Mouse (Mus musculus): ENCODE results near the gene Dna2. TPM values are rescaled to one million over a fixed set of nuclear protein-coding genes. Genes with fewer than 3 reads are reported as not detected.

The Dna2 gene
- polyA plus RNA-seq, 1 experiment from 2014 or later: 32.3 TPM

DNA sequence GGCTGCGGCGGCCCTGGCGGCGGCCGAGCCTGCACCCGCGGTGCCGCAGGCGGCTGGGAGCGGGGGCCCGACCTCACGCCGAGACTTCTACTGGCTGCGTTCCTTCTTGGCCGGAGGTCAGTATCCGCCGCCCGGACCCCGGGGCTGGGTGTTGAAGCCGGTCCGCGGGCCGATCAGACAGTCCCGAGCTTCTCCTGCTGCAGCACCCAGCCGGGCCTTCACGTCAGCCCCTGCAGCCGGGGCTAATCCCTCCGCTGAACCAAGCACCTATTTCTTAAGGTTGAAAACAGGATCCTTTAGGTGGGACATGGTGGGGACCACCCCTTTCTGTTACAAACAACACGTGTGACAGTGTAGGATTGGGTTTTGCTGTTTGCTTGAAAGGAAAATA lies 26.1 kb upstream of the Dna2 start:
- no peaks in the 10 kb centered on the region for H3K9me3 ChIP-seq
- under 1% methylated on average over 29 of the region's 29 CpGs for WGBS
- peak overlapping the region; percentile 98 for H3K4me3 ChIP-seq (replicated peaks)
- H3K9ac ChIP-seq (replicated peaks): peak overlapping the region; percentile 82
- no peak; the same call in 1 of the 2 replicates for ATAC-seq (ENCODE audit: insufficient number of reproducible peaks, insufficient read depth, low FRiP score, low TSS enrichment, low read depth)
- peak overlapping the region; percentile 72 for H3K27ac ChIP-seq
- peak overlapping the region; percentile 78 for H3K4me2 ChIP-seq
- no peaks in the 10 kb centered on the region for H3K27me3 ChIP-seq
- H3K4me1 ChIP-seq (replicated peaks): peaks cover 6% of the 10 kb centered on the region
- 0 out of 2 replicates have a peak, but pooled peaks cover 4% of the 10 kb centered on the region for H3K36me3 ChIP-seq

- no peak overlapping the region for H3K4me3 ChIP-seq (replicated peaks)
- no peak overlapping the region for H3K4me2 ChIP-seq
- H3K36me3 ChIP-seq: peaks cover 16% of the 10 kb centered on the region
- H3K9me3 ChIP-seq: no peaks in the 10 kb centered on the region
- H3K27ac ChIP-seq: no peak overlapping the region
- H3K9ac ChIP-seq (replicated peaks): no peak overlapping the region
- peaks cover 6% of the 10 kb centered on the region for H3K4me1 ChIP-seq (replicated peaks)
- ATAC-seq (ENCODE audit: insufficient number of reproducible peaks, insufficient read depth, low FRiP score, low TSS enrichment, low read depth): no peak
- H3K27me3 ChIP-seq: no peaks in the 10 kb centered on the region
- 85% methylated on average over 4 of the region's 4 CpGs for WGBS
These were observed 22.7 kb upstream of the Dna2 start for GRCm38 (mm10) chr10:62924096-62924635.

DNA sequence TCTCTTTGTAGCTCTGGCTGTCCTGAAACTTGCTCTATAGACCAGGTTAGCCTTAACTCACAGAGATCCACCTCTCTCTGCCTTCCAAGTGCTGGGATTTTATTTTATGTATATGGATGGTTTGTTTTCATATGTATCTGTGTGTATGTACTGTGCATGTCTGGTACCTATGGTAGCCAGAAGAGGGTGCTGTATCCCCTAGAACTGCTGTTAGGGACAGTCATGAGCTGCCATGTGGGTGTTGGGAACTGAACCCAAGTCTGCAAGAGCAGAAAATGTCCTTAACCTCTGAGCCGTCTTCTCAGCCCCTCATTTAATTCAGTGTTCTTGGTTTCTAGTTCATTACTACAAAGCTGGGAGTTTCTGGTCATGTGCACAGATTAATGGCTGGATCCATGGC lies 14.4 kb upstream of the Dna2 start:
- Histone ChIP-seq H3K4me1 (replicated peaks) (no peaks in the 10 kb centered on the region), H3K4me2 (no peak overlapping the region), H3K9ac (replicated peaks) (no peak overlapping the region), H3K4me3 (replicated peaks) (no peak overlapping the region), H3K9me3 (no peaks in the 10 kb centered on the region), H3K36me3 (peaks cover 55% of the 10 kb centered on the region), H3K27ac (no peak overlapping the region), H3K27me3 (no peaks in the 10 kb centered on the region)
- WGBS: 94% methylated on average over 1 of the region's 1 CpGs
- no peak for ATAC-seq (ENCODE audit: insufficient number of reproducible peaks, insufficient read depth, low FRiP score, low TSS enrichment, low read depth)

- 92% methylated on average over 10 of the region's 10 CpGs for WGBS
- Histone ChIP-seq H3K4me2 (no peak overlapping the region), H3K4me1 (replicated peaks) (peaks cover 4% of the 10 kb centered on the region), H3K27me3 (no peaks in the 10 kb centered on the region), H3K36me3 (peaks cover 36% of the 10 kb centered on the region), H3K9ac (replicated peaks) (no peak overlapping the region), H3K27ac (no peak overlapping the region), H3K9me3 (no peaks in the 10 kb centered on the region), H3K4me3 (replicated peaks) (no peak overlapping the region)
- no peak for ATAC-seq (ENCODE audit: insufficient number of reproducible peaks, insufficient read depth, low FRiP score, low TSS enrichment, low read depth)
These were observed 1.7 kb upstream of the Dna2 start for GRCm38 (mm10) chr10:62944975-62945580.

GRCm38 (mm10) chr10:62948551-62948950 lies 1.7 kb downstream of the Dna2 start:
- ATAC-seq (ENCODE audit: insufficient number of reproducible peaks, insufficient read depth, low FRiP score, low TSS enrichment, low read depth): no peak
- Histone ChIP-seq H3K9me3 (no peaks in the 10 kb centered on the region), H3K36me3 (peaks cover 56% of the 10 kb centered on the region), H3K9ac (replicated peaks) (no peak overlapping the region), H3K4me2 (no peak overlapping the region), H3K27me3 (no peaks in the 10 kb centered on the region), H3K4me1 (replicated peaks) (peaks cover 4% of the 10 kb centered on the region), H3K27ac (no peak overlapping the region), H3K4me3 (replicated peaks) (no peak overlapping the region)
- 92% methylated on average over 7 of the region's 7 CpGs for WGBS

- Histone ChIP-seq H3K36me3 (peaks cover 96% of the 10 kb centered on the region), H3K4me3 (replicated peaks) (no peak overlapping the region), H3K4me1 (replicated peaks) (no peaks in the 10 kb centered on the region), H3K9ac (replicated peaks) (no peak overlapping the region), H3K27me3 (no peaks in the 10 kb centered on the region), H3K9me3 (no peaks in the 10 kb centered on the region), H3K4me2 (no peak overlapping the region), H3K27ac (no peak overlapping the region)
- 96% methylated on average over 7 of the region's 7 CpGs for WGBS
- ATAC-seq (ENCODE audit: insufficient number of reproducible peaks, insufficient read depth, low FRiP score, low TSS enrichment, low read depth): no peak
These were observed 17.1 kb downstream of the Dna2 start for GRCm38 (mm10) chr10:62963956-62964355.

GRCm38 (mm10) chr10:62965796-62966195 lies 19.0 kb downstream of the Dna2 start:
- WGBS: 95% methylated on average over 11 of the region's 11 CpGs
- H3K9ac ChIP-seq (replicated peaks): no peak overlapping the region
- no peaks in the 10 kb centered on the region for H3K4me1 ChIP-seq (replicated peaks)
- no peak for ATAC-seq (ENCODE audit: insufficient number of reproducible peaks, insufficient read depth, low FRiP score, low TSS enrichment, low read depth)
- no peaks in the 10 kb centered on the region for H3K9me3 ChIP-seq
- H3K27me3 ChIP-seq: no peaks in the 10 kb centered on the region
- H3K36me3 ChIP-seq: peaks cover 93% of the 10 kb centered on the region
- H3K4me2 ChIP-seq: no peak overlapping the region
- no peak overlapping the region for H3K4me3 ChIP-seq (replicated peaks)
- H3K27ac ChIP-seq: no peak overlapping the region

DNA sequence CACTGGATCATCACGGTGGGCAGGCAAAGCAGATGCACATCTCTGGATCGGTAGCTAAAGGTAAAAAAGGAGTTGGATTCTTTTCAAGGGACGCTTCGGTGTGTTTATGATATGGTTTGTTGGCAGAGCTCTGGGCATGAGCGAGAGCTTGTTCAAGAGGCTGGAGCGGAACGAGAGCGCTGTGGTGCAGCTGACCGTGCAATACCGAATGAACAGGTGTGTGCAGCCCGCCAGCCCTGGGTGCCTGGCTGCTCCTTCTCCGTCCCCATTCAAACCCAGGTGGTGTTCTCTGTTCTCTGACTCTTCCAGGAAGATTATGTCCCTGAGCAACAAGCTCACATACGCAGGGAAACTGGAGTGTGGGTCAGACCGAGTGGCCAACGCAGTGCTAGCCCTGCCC lies 19.5 kb downstream of the Dna2 start:
- H3K4me2 ChIP-seq: no peak overlapping the region
- H3K27me3 ChIP-seq: no peaks in the 10 kb centered on the region
- WGBS: 95% methylated on average over 15 of the region's 15 CpGs
- H3K4me3 ChIP-seq (replicated peaks): no peak overlapping the region
- H3K27ac ChIP-seq: no peak overlapping the region
- H3K9ac ChIP-seq (replicated peaks): no peak overlapping the region
- H3K9me3 ChIP-seq: no peaks in the 10 kb centered on the region
- H3K36me3 ChIP-seq: peaks cover 91% of the 10 kb centered on the region
- no peaks in the 10 kb centered on the region for H3K4me1 ChIP-seq (replicated peaks)
- no peak for ATAC-seq (ENCODE audit: insufficient number of reproducible peaks, insufficient read depth, low FRiP score, low TSS enrichment, low read depth)

DNA sequence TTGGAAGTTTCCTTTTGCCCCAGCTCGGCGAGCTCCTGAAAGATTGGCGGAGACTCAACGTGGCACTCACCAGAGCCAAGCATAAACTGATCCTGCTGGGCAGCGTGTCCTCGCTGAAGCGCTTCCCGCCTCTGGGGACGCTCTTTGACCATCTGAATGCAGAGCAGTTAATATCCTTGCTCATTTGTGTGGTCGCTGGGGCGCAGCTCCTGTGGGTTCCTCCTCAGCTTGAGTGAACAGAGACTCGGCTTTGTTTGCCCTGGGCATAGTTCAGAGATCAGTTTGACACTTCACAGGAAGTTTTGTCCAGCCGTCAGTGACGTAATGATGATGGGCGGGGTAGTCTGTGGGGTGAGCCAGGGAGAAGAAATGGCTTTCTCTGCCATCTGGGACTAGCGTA lies 25.0 kb downstream of the Dna2 start:
- H3K4me2 ChIP-seq: no peak overlapping the region
- 0 out of 2 replicates have a peak overlapping the region, but pooled peaks have one; percentile 12 for H3K9ac ChIP-seq (replicated peaks)
- WGBS: 86% methylated on average over 16 of the region's 16 CpGs
- H3K27ac ChIP-seq: no peak overlapping the region
- no peaks in the 10 kb centered on the region for H3K27me3 ChIP-seq
- ATAC-seq (ENCODE audit: insufficient number of reproducible peaks, insufficient read depth, low FRiP score, low TSS enrichment, low read depth): no peak
- peaks cover 77% of the 10 kb centered on the region for H3K36me3 ChIP-seq
- no peaks in the 10 kb centered on the region for H3K4me1 ChIP-seq (replicated peaks)
- H3K4me3 ChIP-seq (replicated peaks): no peak overlapping the region
- no peaks in the 10 kb centered on the region for H3K9me3 ChIP-seq

DNA sequence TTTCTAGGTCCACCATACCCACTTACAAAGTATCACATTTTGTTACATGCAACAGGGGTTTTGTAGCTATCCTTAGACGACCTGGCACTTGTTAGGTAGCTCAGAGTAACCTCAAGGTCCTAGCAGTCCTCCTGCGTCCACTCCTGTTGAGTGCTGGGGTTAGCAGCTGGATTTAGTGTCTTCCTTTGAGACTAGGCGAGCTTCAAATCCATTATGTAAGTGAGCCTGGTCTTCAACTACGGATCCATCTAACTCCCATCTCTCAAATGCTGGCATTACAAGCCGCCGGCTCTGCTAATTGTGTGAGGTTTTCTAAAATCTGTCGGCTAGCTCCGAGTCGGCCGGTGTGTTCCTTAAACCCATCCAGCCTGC lies 32.8 kb downstream of the Dna2 start:
- Histone ChIP-seq H3K4me1 (replicated peaks) (peaks cover 6% of the 10 kb centered on the region; the same call in 1 of the 2 replicates), H3K36me3 (peaks cover 31% of the 10 kb centered on the region), H3K9ac (replicated peaks) (peak overlapping the region; percentile 94), H3K27ac (no peak overlapping the region), H3K27me3 (no peaks in the 10 kb centered on the region), H3K4me3 (replicated peaks) (peak overlapping the region; percentile 94), H3K9me3 (no peaks in the 10 kb centered on the region), H3K4me2 (peak overlapping the region; percentile 63)
- ATAC-seq (ENCODE audit: insufficient number of reproducible peaks, insufficient read depth, low FRiP score, low TSS enrichment, low read depth): no peak
- 9% methylated on average over 10 of the region's 10 CpGs for WGBS

GRCm38 (mm10) chr10:62980039-62980954 lies 33.5 kb downstream of the Dna2 start, which contains the start of gene Rufy2:
Rufy2 (plus strand) TSS chr10:62980223.
- no peaks in the 10 kb centered on the region for H3K9me3 ChIP-seq
- WGBS: under 1% methylated on average over 76 of the region's 77 CpGs

More at GRCm38 (mm10) chr10:62980039-62980954, 33.5 kb downstream of the Dna2 start, which contains the start of gene Rufy2:
- peak within 1 kb of the TSS; percentile 77 for H3K27ac ChIP-seq
- peak; percentile 90 for ATAC-seq (ENCODE audit: insufficient number of reproducible peaks, insufficient read depth, low FRiP score, low TSS enrichment, low read depth)
- H3K36me3 ChIP-seq: peaks cover 32% of the 10 kb centered on the region
- H3K4me1 ChIP-seq (replicated peaks): peaks cover 6% of the 10 kb centered on the region; the same call in 1 of the 2 replicates
- H3K4me2 ChIP-seq: peak within 1 kb of the TSS; percentile 63
- peak within 1 kb of the TSS; percentile 94 for H3K4me3 ChIP-seq (replicated peaks)
- peak within 1 kb of the TSS; percentile 94 for H3K9ac ChIP-seq (replicated peaks)
- no peaks in the 10 kb centered on the region for H3K27me3 ChIP-seq

All from limb, embryonic 12.5 days (tissue).